Mouse (Mus musculus) liver, embryonic 14.5 days (tissue): ENCODE measurements around the gene Zbtb16.

Experiments
- CTCF ChIP-seq: IDR thresholded peaks from 2 replicates; pipeline ENCODE4 v1.5.1; 2016; ENCODE audit warnings: antibody characterized with exemption, low read depth, control low read depth
- EP300 ChIP-seq: IDR thresholded peaks from 2 replicates; pipeline ENCODE4 v1.6.1; 2016; ENCODE audit warnings: antibody characterized with exemption, low read depth

- TF ChIP-seq CTCF (0 out of 2 replicates have a peak, but pooled peaks have one; percentile 12), EP300 (no peak)
Observed at GRCm38 (mm10) chr9:48806591-48806990, 29.4 kb downstream of the Zbtb16 start.
